Mouse (Mus musculus): ENCODE results near the gene Rpl36a-ps1.

DNA sequence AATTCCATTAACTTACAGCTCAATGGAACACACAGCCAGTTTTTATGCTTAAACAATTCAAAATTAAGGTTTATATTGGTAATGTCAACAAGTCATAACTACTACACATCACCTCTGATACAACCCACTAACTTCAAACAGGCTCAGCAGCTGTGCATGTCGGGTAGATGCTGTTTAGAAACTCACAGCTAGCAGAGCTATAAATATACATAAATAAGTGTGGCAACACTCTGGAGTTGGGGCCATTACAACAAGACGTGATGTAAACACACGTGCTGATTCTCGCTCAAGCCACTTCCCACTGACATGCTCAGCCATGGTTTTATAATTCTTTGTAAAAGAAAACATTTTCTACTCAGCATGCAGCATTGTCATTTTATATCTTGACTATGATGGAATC lies 41.9 kb upstream of the Rpl36a-ps1 start:
- no peak for TF ChIP-seq CTCF (IDR thresholded peaks at IDR 0.05)
- no peak for TF ChIP-seq EP300 (IDR thresholded peaks at IDR 0.05)

Measured in lung, postnatal 0 days (tissue).